Mouse (Mus musculus): ENCODE results near the gene Rbfox1.

- no peak for TF ChIP-seq CTCF (IDR thresholded peaks at IDR 0.05)
- no peak for TF ChIP-seq POLR2A (IDR thresholded peaks at IDR 0.05; ENCODE audit: insufficient read depth, low read depth, low read length)
These were observed 1278.5 kb downstream of the Rbfox1 start for GRCm38 (mm10) chr16:7163688-7164087.
